Mouse (Mus musculus): ENCODE measurements around the gene Nbea. TPM values are rescaled to one million over a fixed set of nuclear protein-coding genes. Genes with fewer than 3 reads are reported as not detected.

Gene Nbea
- total and polyA plus RNA-seq, 3 experiments = 0.04 to 0.27 TPM; not detected in 1

- no peaks in the 10 kb centered on the region for H3K4me1 ChIP-seq (ENCODE audit: control insufficient read depth in 1 of 2, insufficient read depth in 2 of 2, low read length in 2 of 2)
Observed at GRCm38 (mm10) chr3:55713856-55714255, 469.6 kb downstream of the Nbea start.

GRCm38 (mm10) chr3:55710300-55710699 lies 473.2 kb downstream of the Nbea start:
- Histone ChIP-seq H3K27ac (ENCODE audit: control insufficient read depth, low read depth, low read length) (no peak overlapping the region), H3K9me3 (replicated peaks; ENCODE audit: insufficient read depth, low read length) (no peaks in the 10 kb centered on the region), H3K4me1 (ENCODE audit: control insufficient read depth in 1 of 2, insufficient read depth in 2 of 2, low read length in 2 of 2) (no peaks in the 10 kb centered on the region), H3K36me3 (ENCODE audit: control insufficient read depth in 1 of 2, insufficient read depth in 2 of 2, low read length in 2 of 2) (no peaks in the 10 kb centered on the region), H3K9ac (ENCODE audit: control insufficient read depth, low read depth, low read length, poor library complexity, severe bottlenecking) (no peak overlapping the region), H3K27me3 (ENCODE audit: control insufficient read depth in 1 of 2, insufficient read depth in 2 of 2, low read length in 2 of 2) (no peaks in the 10 kb centered on the region; a peak in 1 of 4 replicates), H3K79me2 (ENCODE audit: control insufficient read depth, insufficient read depth, low read length, poor library complexity) (no peaks in the 10 kb centered on the region), H3K4me3 (ENCODE audit: control insufficient read depth in 1 of 2, insufficient read depth in 1 of 2, low read depth in 2 of 2, low read length in 2 of 2) (no peak overlapping the region)
- DNase-seq (ENCODE audit: low read depth, low spot score) = no peak
- no peak for TF ChIP-seq MYB (IDR thresholded peaks at IDR 0.05; ENCODE audit: low read depth, low read length)
- no peak for TF ChIP-seq POLR2AphosphoS5 (IDR thresholded peaks at IDR 0.05; ENCODE audit: borderline replicate concordance, low read depth, low read length)

More at GRCm38 (mm10) chr3:55713856-55714255, 469.6 kb downstream of the Nbea start:
- H3K79me2 ChIP-seq (ENCODE audit: control insufficient read depth, insufficient read depth, low read length, poor library complexity) = no peaks in the 10 kb centered on the region
- H3K9ac ChIP-seq (ENCODE audit: control insufficient read depth, low read depth, low read length, poor library complexity, severe bottlenecking) = no peak overlapping the region
- no peak for TF ChIP-seq UBTF (IDR thresholded peaks at IDR 0.05; ENCODE audit: borderline replicate concordance, insufficient read depth, low read depth, low read length)
- TF ChIP-seq TBP (IDR thresholded peaks at IDR 0.05; ENCODE audit: low read depth, low read length) = no peak
- no peak for TF ChIP-seq SMC3 (IDR thresholded peaks at IDR 0.05; ENCODE audit: low read depth, low read length)
- no peak for TF ChIP-seq TAL1 (IDR thresholded peaks at IDR 0.05; ENCODE audit: low read length)
- no peak for TF ChIP-seq RAD21 (IDR thresholded peaks at IDR 0.05; ENCODE audit: low read depth, low read length)
- TF ChIP-seq BHLHE40 (IDR thresholded peaks at IDR 0.05; ENCODE audit: borderline replicate concordance, low read depth, low read length) = no peak
- no peak for TF ChIP-seq MAZ (IDR thresholded peaks at IDR 0.05; ENCODE audit: low read depth, low read length)
- no peak for TF ChIP-seq KAT2A (conservative IDR thresholded peaks at IDR 0.05; ENCODE audit: low read depth, low read length)
- no peak for TF ChIP-seq GABPA (IDR thresholded peaks at IDR 0.05; ENCODE audit: low read depth, low read length)
- TF ChIP-seq MEF2A (IDR thresholded peaks at IDR 0.05; ENCODE audit: extremely low read depth, insufficient replicate concordance, low read depth, low read length, poor library complexity, severe bottlenecking) = no peak
- TF ChIP-seq MAX (IDR thresholded peaks at IDR 0.05; ENCODE audit: low read length) = no peak
- TF ChIP-seq USF2 (IDR thresholded peaks at IDR 0.05; ENCODE audit: borderline replicate concordance in 1 of 2, insufficient read depth in 1 of 2, low read depth in 1 of 2, low read length in 2 of 2) = no peak
- H3K27ac ChIP-seq (ENCODE audit: control insufficient read depth, low read depth, low read length) = no peak overlapping the region
- no peaks in the 10 kb centered on the region for H3K27me3 ChIP-seq (ENCODE audit: control insufficient read depth in 1 of 2, insufficient read depth in 2 of 2, low read length in 2 of 2)
- no peak overlapping the region for H3K4me3 ChIP-seq (ENCODE audit: control insufficient read depth in 1 of 2, insufficient read depth in 1 of 2, low read depth in 2 of 2, low read length in 2 of 2)
- no peaks in the 10 kb centered on the region for H3K9me3 ChIP-seq (replicated peaks; ENCODE audit: insufficient read depth, low read length)
- no peaks in the 10 kb centered on the region for H3K36me3 ChIP-seq (ENCODE audit: control insufficient read depth in 1 of 2, insufficient read depth in 2 of 2, low read length in 2 of 2)
- no peak for DNase-seq (ENCODE audit: low read depth, low spot score)

- Histone ChIP-seq H3K9me3 (replicated peaks; ENCODE audit: insufficient read depth, low read length) (no peaks in the 10 kb centered on the region), H3K4me1 (ENCODE audit: control insufficient read depth in 1 of 2, insufficient read depth in 2 of 2, low read length in 2 of 2) (no peaks in the 10 kb centered on the region), H3K79me2 (ENCODE audit: control insufficient read depth, insufficient read depth, low read length, poor library complexity) (no peaks in the 10 kb centered on the region), H3K4me3 (ENCODE audit: control insufficient read depth in 1 of 2, insufficient read depth in 1 of 2, low read depth in 2 of 2, low read length in 2 of 2) (no peak overlapping the region), H3K27ac (ENCODE audit: control insufficient read depth, low read depth, low read length) (no peak overlapping the region), H3K9ac (ENCODE audit: control insufficient read depth, low read depth, low read length, poor library complexity, severe bottlenecking) (no peak overlapping the region), H3K36me3 (ENCODE audit: control insufficient read depth in 1 of 2, insufficient read depth in 2 of 2, low read length in 2 of 2) (no peaks in the 10 kb centered on the region), H3K27me3 (ENCODE audit: control insufficient read depth in 1 of 2, insufficient read depth in 2 of 2, low read length in 2 of 2) (no peaks in the 10 kb centered on the region)
- DNase-seq (ENCODE audit: low read depth, low spot score) = no peak
- TF ChIP-seq MAFK (IDR thresholded peaks at IDR 0.05; ENCODE audit: borderline replicate concordance, low read depth, low read length) (no peak), CHD1 (IDR thresholded peaks at IDR 0.05; ENCODE audit: low read depth, low read length) (no peak)
Observed at GRCm38 (mm10) chr3:55701632-55702031, 481.9 kb downstream of the Nbea start.
